Mouse (Mus musculus): ENCODE data around the gene Nbas. TPM values are rescaled to one million over a fixed set of nuclear protein-coding genes. Genes with fewer than 3 reads are reported as not detected.

Gene Nbas
- polyA plus RNA-seq, 2 experiments = 18.9 to 21.1 TPM

DNA sequence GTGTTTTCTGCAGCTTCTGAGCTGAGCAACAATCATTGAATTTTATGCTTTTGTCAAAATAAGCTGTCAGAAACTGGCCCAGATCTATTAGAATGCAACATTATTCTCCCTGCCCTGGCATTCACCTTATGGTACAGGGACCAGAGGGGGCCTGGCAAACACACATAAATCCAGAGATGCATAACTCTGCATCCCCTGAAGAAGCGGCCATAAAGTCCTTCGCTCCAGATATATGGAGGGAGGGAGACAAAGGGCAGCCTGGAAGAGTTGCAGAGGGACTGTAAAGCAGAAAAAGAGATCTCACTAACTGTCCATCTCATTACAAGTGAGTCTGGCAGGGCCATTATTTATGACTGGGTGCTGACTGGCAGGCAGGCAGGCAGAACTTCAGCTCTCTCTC lies 13.2 kb upstream of the Nbas start:
- no peaks in the 10 kb centered on the region for H3K36me3 ChIP-seq (ENCODE audit: control insufficient read depth, insufficient read depth, low read length)
- DNase-seq (ENCODE audit: low spot score) (no peak), ATAC-seq (ENCODE audit: low FRiP score, low read depth) (no peak)
- H3K4me1 ChIP-seq (ENCODE audit: control insufficient read depth, insufficient read depth, low read length) = no peaks in the 10 kb centered on the region
- no peak overlapping the region for H3K4me2 ChIP-seq (replicated peaks; ENCODE audit: low read depth, low read length, severe bottlenecking)
- no peak overlapping the region for H3K9ac ChIP-seq (ENCODE audit: low read depth, low read length, severe bottlenecking)
- H3K4me3 ChIP-seq (replicated peaks; ENCODE audit: low read length) = no peak overlapping the region
- no peak overlapping the region for H3K27ac ChIP-seq (replicated peaks; ENCODE audit: low read depth, low read length)
- 66% methylated on average over 2 of the region's 2 CpGs for WGBS
- H3K9me3 ChIP-seq (ENCODE audit: control insufficient read depth, low read length) = no peaks in the 10 kb centered on the region
- H3K27me3 ChIP-seq (ENCODE audit: control insufficient read depth, insufficient read depth, low read length) = no peaks in the 10 kb centered on the region
- no peak for TF ChIP-seq POLR2A (IDR thresholded peaks at IDR 0.05; ENCODE audit: borderline replicate concordance, extremely low read depth, insufficient read depth, insufficient read length)

DNA sequence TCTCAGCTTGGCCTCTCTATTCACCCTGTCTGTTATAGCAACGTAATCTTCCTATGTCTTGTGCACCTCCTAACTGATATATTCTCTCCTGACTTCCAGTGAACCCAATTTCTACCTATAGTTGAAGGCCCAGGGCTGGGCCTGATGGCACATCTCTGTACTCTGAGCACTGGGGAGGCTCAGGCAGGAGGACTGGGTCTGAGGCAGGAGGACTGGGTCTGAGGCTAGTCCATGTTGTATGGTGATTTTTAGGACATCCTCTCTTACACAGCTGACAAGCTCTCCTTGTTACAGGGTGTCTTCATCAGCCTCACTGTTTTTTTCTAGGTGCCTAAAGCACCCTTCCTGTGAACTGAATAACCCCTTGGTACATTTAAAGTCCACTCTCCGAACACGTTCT lies 521 bp upstream of the Nbas start:
- Histone ChIP-seq H3K4me2 (replicated peaks; ENCODE audit: low read depth, low read length, severe bottlenecking) (peak overlapping the region; percentile 57), H3K27ac (replicated peaks; ENCODE audit: low read depth, low read length) (no peak overlapping the region), H3K9me3 (ENCODE audit: control insufficient read depth, low read length) (no peaks in the 10 kb centered on the region), H3K27me3 (ENCODE audit: control insufficient read depth, insufficient read depth, low read length) (no peaks in the 10 kb centered on the region), H3K9ac (ENCODE audit: low read depth, low read length, severe bottlenecking) (peak overlapping the region; percentile 84; the same call in 1 of the 2 replicates), H3K36me3 (ENCODE audit: control insufficient read depth, insufficient read depth, low read length) (no peaks in the 10 kb centered on the region), H3K4me3 (replicated peaks; ENCODE audit: low read length) (peak overlapping the region; percentile 84; the same call in 1 of the 2 replicates), H3K4me1 (ENCODE audit: control insufficient read depth, insufficient read depth, low read length) (0 out of 2 replicates have a peak, but pooled peaks cover 5% of the 10 kb centered on the region)
- no peak for TF ChIP-seq POLR2A (IDR thresholded peaks at IDR 0.05; ENCODE audit: borderline replicate concordance, extremely low read depth, insufficient read depth, insufficient read length)
- DNase-seq (ENCODE audit: low spot score) (no peak), ATAC-seq (ENCODE audit: low FRiP score, low read depth) (0 out of 2 replicates have a peak, but pooled peaks have one; percentile 1)
- 62% methylated on average over 3 of the region's 3 CpGs for WGBS

DNA sequence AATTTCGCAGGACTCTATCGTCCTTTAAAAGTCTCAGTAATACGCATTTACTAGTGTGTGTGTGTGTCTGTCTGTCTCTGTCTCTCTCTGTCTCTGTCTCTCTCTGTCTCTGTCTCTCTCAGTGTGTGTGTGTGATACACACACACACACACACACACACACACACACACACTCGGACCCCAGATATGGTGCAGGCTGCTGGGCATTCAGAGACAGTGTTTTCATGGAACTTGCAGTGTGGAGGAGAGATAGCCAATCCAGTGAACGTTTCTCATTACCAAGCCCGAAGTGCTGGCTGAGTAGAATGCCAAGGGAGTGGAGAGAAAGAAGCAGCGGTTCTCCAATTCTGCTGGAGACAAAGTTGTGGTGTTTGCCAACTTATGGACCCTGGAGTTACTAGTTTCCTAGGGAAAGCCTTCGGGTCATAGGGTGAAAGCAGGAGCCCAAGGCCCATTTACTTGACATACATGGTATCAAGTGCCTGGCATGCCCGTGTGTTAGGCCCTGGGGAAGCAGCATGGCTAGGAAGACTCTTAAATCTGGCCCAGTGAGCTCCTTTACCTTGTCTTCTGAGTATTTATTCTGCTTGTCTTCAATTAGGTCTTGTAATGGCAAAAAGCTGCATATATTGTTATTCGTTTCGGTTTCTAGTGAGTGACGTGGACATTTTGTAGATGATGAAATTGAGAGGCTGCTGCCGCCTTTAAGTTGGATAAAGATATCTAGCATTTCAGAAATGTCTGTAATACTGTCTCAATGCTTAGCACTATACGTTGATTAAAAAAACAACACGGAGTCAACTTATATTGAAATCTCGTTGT lies 847 bp downstream of the Nbas start:
- Histone ChIP-seq H3K9ac (ENCODE audit: low read depth, low read length, severe bottlenecking) (peak overlapping the region; percentile 84), H3K36me3 (ENCODE audit: control insufficient read depth, insufficient read depth, low read length) (peaks cover 6% of the 10 kb centered on the region; the same call in 1 of the 2 replicates), H3K27ac (replicated peaks; ENCODE audit: low read depth, low read length) (no peak overlapping the region), H3K4me1 (ENCODE audit: control insufficient read depth, insufficient read depth, low read length) (0 out of 2 replicates have a peak, but pooled peaks cover 5% of the 10 kb centered on the region), H3K27me3 (ENCODE audit: control insufficient read depth, insufficient read depth, low read length) (no peaks in the 10 kb centered on the region), H3K4me2 (replicated peaks; ENCODE audit: low read depth, low read length, severe bottlenecking) (peak overlapping the region; percentile 57), H3K4me3 (replicated peaks; ENCODE audit: low read length) (peak overlapping the region; percentile 84), H3K9me3 (ENCODE audit: control insufficient read depth, low read length) (no peaks in the 10 kb centered on the region)
- TF ChIP-seq POLR2A (IDR thresholded peaks at IDR 0.05; ENCODE audit: borderline replicate concordance, extremely low read depth, insufficient read depth, insufficient read length) = no peak
- no peak for DNase-seq (ENCODE audit: low spot score)
- no peak for ATAC-seq (ENCODE audit: low FRiP score, low read depth)
- WGBS = 46% methylated on average over 16 of the region's 16 CpGs

DNA sequence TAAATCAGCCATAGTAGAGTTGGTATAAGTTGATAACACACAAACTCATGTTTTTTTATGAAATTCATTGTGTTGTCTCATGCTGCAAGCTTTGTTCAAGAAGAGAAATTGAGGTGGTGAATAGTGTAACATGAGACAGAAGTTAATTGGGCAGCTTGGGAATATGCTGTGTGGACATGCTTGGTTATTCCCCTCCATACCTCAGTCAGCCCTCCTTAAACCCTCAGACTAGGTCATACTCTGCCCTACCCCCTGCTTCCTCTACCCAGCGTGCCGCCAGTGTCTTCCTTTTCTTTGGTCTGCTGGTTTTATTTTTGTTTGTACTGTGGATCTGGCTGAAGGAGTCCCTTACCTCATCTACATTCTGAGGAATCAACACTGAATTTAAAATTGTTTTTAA lies 22.5 kb downstream of the Nbas start:
- Histone ChIP-seq H3K4me3 (replicated peaks; ENCODE audit: low read length) (no peak overlapping the region), H3K27me3 (ENCODE audit: control insufficient read depth, insufficient read depth, low read length) (no peaks in the 10 kb centered on the region), H3K4me1 (ENCODE audit: control insufficient read depth, insufficient read depth, low read length) (peaks cover 2% of the 10 kb centered on the region; the same call in 1 of the 2 replicates), H3K27ac (replicated peaks; ENCODE audit: low read depth, low read length) (no peak overlapping the region), H3K36me3 (ENCODE audit: control insufficient read depth, insufficient read depth, low read length) (peaks cover 35% of the 10 kb centered on the region), H3K4me2 (replicated peaks; ENCODE audit: low read depth, low read length, severe bottlenecking) (no peak overlapping the region), H3K9ac (ENCODE audit: low read depth, low read length, severe bottlenecking) (no peak overlapping the region), H3K9me3 (ENCODE audit: control insufficient read depth, low read length) (no peaks in the 10 kb centered on the region)
- ATAC-seq (ENCODE audit: low FRiP score, low read depth) = no peak
- TF ChIP-seq POLR2A (IDR thresholded peaks at IDR 0.05; ENCODE audit: borderline replicate concordance, extremely low read depth, insufficient read depth, insufficient read length) = no peak
- no peak for DNase-seq (ENCODE audit: low spot score)
- WGBS = 85% methylated on average over 2 of the region's 2 CpGs

DNA sequence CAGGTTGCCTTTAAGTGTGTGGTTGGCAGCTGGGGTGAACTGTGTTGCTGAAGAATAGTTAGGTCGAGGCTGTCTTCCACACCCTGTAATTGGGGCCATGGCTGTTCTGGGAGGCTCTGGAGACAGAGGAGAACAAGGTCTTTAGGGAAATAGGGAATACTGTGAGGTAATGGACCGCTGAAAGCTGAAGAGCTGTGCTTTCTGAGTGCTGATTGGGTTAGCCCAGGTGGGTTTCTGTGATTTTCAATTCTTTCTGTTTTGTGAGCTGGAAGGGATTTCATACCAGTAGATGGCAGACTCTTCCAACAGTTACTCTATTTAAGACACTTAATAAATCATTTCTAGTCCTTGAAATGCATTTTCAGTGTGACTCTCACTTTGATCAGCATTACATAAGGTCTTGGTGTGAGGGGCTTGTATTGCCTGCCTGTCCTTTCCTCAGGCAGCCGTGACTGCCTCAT lies 24.5 kb downstream of the Nbas start:
- WGBS = 29% methylated on average over 3 of the region's 3 CpGs

More for the DNA sequence above, 24.5 kb downstream of the Nbas start:
- Histone ChIP-seq H3K9ac (ENCODE audit: low read depth, low read length, severe bottlenecking) (no peak overlapping the region), H3K9me3 (ENCODE audit: control insufficient read depth, low read length) (no peaks in the 10 kb centered on the region), H3K4me1 (ENCODE audit: control insufficient read depth, insufficient read depth, low read length) (peaks cover 2% of the 10 kb centered on the region; the same call in 1 of the 2 replicates), H3K27ac (replicated peaks; ENCODE audit: low read depth, low read length) (no peak overlapping the region), H3K36me3 (ENCODE audit: control insufficient read depth, insufficient read depth, low read length) (peaks cover 31% of the 10 kb centered on the region), H3K4me2 (replicated peaks; ENCODE audit: low read depth, low read length, severe bottlenecking) (no peak overlapping the region), H3K4me3 (replicated peaks; ENCODE audit: low read length) (no peak overlapping the region), H3K27me3 (ENCODE audit: control insufficient read depth, insufficient read depth, low read length) (no peaks in the 10 kb centered on the region)
- no peak for TF ChIP-seq POLR2A (IDR thresholded peaks at IDR 0.05; ENCODE audit: borderline replicate concordance, extremely low read depth, insufficient read depth, insufficient read length)
- DNase-seq (ENCODE audit: low spot score) = peak; percentile 26
- ATAC-seq (ENCODE audit: low FRiP score, low read depth) = peak; percentile 41; the same call in 1 of the 2 replicates
